Mouse (Mus musculus) heart, adult 9 months (tissue): ENCODE measurements at regions not wholly inside any gene's neighbourhood (a gene's known extent, or its start where the extent isn't known, plus 50 kb on each side); places are given as distances from the start of the nearest gene placed in this dataset.
A peak's percentile ranks its signal among the peaks of the same experiment; 100 is the strongest.

ENCODE experiments used
- DNase-seq, 2 experiments: peaks; one replicate each; pipeline ENCODE4 v3.0.0; 2022; ENCODE audit warnings: low spot score in 2 of 2

- DNase-seq: no peak
Observed at GRCm38 (mm10) chr15:56043282-56043681, 1434.1 kb downstream of the Slc22a22 start.

GRCm38 (mm10) chr15:56042449-56042848 lies 1435.0 kb downstream of the Slc22a22 start:
- no peak for DNase-seq

- no peak for DNase-seq
Observed at GRCm38 (mm10) chr15:56030007-56030406, 1447.4 kb downstream of the Slc22a22 start.

- no peak for DNase-seq
Observed at GRCm38 (mm10) chr15:56027197-56027818, 1450.1 kb downstream of the Slc22a22 start.

GRCm38 (mm10) chr15:56024705-56025104 lies 1452.7 kb downstream of the Slc22a22 start:
- DNase-seq: no peak

- DNase-seq: no peak
Observed at GRCm38 (mm10) chr15:56023862-56024484, 1453.5 kb downstream of the Slc22a22 start.

GRCm38 (mm10) chr15:56022315-56022714 lies 1455.1 kb downstream of the Slc22a22 start:
- DNase-seq: no peak

GRCm38 (mm10) chr15:56018141-56018540 lies 1459.3 kb downstream of the Slc22a22 start:
- no peak for DNase-seq

GRCm38 (mm10) chr15:56017561-56017960 lies 1459.9 kb downstream of the Slc22a22 start:
- no peak for DNase-seq

- no peak for DNase-seq
Observed at GRCm38 (mm10) chr15:56016070-56016469, 1461.4 kb downstream of the Slc22a22 start.

GRCm38 (mm10) chr15:56014059-56014620 lies 1463.3 kb downstream of the Slc22a22 start:
- peak; percentile 1 to 4 for DNase-seq

GRCm38 (mm10) chr15:56008603-56009174 lies 1468.7 kb downstream of the Slc22a22 start:
- no peak for DNase-seq

- DNase-seq: no peak
Observed at GRCm38 (mm10) chr15:56007376-56007775, 1470.0 kb downstream of the Slc22a22 start.

- peak in 1 of 2 experiments; percentile 24 for DNase-seq
Observed at GRCm38 (mm10) chr15:56005361-56005760, 1472.1 kb downstream of the Slc22a22 start.

- DNase-seq: no peak
Observed at GRCm38 (mm10) chr15:56003921-56004320, 1473.5 kb downstream of the Slc22a22 start.

- DNase-seq: no peak
Observed at GRCm38 (mm10) chr15:55999605-56000004, 1477.8 kb downstream of the Slc22a22 start.

- no peak for DNase-seq
Observed at GRCm38 (mm10) chr15:55997977-55998376, 1479.4 kb downstream of the Slc22a22 start.

- no peak for DNase-seq
Observed at GRCm38 (mm10) chr15:55994680-55995079, 1482.7 kb downstream of the Slc22a22 start.

- DNase-seq: no peak
Observed at GRCm38 (mm10) chr15:55975843-55976242, 1501.6 kb downstream of the Slc22a22 start.

- no peak for DNase-seq
Observed at GRCm38 (mm10) chr15:55966780-55967179, 1510.6 kb downstream of the Slc22a22 start.

GRCm38 (mm10) chr15:55965296-55965695 lies 1512.1 kb downstream of the Slc22a22 start:
- DNase-seq: no peak

GRCm38 (mm10) chr15:55962093-55962492 lies 1515.3 kb downstream of the Slc22a22 start:
- no peak for DNase-seq
